Mouse (Mus musculus): Measurements from ENCODE around the gene Ppm1h.
"Not testable (repeated sequence)": the region's sequence is repeated elsewhere in the genome, so short reads cannot be mapped to it uniquely, and the experiment has no call there.

Gene Ppm1h

DNA sequence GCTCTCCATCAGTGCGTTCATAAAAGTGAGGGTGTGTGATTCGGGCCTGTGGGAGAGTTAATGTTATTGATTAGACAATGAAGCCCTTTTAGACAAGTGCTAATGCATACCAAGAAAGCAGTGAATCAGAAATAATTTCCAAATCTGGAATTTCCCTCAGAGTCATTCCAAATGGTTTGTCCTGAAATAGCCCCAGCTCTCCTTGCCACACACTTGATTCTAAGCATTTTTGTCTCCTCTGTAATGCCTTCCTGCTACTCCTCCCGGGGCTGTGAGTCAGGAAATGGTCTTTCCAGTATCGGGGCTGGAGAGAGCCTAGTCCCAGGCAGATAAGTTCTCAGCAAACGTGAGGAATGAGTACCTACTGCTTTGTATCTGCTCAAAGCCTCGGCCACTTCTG, 212.9 kb downstream of the Ppm1h start:
- in situ Hi-C loops (cut with MboI) = no loop called here

DNA sequence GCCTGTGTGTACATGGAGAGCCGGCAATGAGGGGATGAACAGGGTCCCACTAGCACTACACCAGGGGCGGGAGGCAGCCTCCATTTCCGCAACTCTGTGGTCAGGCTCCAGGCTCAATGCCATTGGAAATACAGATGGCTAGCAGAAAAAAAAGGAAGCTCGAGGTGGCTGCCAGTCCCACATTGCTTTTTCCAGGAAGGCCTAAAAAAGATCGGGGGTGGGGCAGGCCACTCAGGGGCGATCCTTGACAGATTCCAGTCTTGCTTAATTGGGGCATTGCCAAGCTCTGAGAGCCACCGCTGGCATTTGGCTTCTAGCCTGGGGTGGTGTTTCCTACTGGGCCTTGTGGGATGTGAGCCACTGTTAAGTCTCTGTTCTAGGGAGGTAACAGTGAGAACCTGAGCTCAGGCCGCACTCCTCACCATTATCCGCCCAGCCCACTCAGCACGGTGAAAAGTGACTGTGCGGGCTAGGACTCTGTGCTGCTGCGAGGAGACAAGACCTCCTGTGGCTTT, 216.1 kb downstream of the Ppm1h start:
- in situ Hi-C loops (cut with MboI) = no loop called here

DNA sequence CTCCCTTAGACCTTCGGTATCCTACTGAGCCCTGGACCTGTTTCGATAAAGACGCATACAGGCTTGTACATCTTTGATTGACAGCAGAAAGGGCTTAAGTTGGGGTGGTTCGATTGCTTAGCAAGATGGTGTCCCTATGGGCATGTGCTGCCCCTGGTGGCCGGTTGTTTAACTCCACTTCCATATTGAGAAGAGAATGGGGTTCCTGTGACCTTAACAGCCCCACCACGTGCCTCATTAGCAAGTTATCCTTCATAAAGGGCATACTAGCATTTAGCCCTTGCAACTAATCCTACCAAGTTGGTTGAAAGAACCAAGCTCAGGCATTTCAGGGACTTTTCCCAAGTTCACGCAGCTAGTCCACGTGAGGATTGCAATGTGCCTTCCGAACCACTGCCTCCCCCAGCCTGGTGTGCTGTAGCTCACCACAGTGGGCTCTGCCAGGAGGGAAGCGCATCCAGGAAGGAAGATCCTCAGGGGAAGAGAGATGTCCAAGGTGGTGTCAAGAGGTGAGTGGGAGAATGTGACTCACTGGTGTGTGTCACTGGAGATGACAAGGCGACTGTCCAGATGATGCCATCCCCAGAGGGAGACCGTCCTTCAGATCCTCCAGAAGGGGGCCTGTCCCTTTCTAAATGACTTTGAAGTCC, 216.7 kb downstream of the Ppm1h start:
- in situ Hi-C loops (cut with MboI) = no loop called here

DNA sequence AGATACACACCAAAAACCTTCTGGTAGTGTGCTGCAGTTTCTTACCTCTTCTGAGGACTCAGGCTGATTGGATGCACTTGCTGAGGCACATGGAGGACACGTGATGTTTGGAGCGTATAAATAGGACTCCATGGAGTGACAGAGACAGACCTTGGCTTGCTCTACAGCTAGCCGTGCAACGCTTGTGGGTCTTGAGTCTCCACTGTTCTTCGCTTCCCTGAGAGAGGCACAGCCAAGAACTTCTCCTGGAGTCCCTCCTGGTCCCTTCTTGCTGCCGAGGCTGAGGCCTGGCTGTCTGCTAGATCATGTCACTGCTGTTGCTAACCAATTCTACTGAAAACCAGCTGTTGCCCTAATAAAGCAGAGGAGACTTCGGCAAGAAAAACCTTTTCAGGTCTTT, 221.4 kb downstream of the Ppm1h start:
- in situ Hi-C loops (cut with MboI) = no loop called here

DNA sequence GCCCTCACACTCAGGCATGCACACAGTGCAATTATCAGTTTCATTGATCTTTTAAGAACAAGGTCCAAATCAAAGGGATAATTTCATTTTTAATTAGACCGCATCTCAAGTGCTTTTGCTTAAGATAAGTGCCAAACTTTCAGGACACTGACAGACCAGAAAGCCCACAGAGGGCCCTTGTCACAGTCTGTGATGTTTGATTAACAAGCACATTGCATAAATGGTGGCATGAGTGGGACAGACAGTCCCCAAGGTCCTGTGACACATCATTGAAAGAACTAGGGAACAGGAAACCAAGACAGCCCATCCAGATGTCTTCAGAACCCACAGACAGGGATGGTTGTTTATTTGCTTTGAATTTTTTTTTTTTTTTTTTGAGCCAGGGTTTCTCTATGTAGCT, 221.9 kb downstream of the Ppm1h start:
- in situ Hi-C loops (cut with MboI) = no loop called here

DNA sequence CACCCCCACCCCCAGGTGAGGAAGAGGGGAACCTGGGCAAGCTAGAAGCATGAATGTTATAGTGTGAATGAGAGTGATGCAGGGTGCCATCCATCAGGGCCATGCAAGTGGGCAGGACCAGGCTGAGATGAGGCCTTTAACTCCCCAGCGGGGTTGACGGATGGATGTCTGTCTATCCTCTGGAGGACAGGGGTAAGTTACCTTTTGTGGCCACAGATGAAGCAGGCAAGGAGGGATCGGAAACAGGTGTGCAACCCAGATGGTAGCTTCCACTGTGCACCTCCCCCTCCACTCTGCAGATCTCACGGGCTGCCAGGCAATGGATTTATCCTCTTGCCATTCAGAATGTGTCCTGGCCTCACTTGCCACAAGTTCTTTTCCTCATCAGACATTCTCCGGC, 222.8 kb downstream of the Ppm1h start:
- in situ Hi-C loops (cut with MboI) = no loop called here

DNA sequence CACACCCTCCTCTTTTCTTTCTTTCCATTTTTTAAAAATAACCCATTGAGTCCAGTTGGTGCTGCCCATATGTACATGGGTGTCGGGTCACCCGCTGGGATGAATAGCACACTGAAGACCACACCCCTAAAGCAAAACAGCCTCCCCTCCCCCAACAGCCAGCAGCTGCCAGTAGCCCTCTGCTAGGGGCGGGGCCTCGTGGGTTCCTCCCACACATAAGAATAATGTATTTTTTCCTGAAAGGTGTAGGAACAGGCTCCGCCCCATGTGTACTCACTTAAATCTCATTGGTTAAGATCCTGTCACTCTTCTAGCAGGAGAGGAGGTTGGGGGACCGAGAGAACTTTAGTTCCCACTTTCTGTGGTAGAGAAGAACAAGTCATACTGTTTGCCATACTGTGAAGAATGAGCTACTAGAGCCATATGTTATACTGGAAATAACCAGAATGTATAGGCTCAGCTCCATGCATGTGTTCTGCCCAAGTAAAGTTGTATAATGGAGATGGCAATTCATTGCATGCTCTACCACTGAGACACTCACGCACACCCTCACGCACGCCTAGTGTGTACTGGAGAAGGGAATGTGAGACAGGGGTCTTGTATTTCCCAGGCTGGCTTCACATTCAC, 231.0 kb downstream of the Ppm1h start:
- in situ Hi-C loops (cut with MboI) = no loop called here

DNA sequence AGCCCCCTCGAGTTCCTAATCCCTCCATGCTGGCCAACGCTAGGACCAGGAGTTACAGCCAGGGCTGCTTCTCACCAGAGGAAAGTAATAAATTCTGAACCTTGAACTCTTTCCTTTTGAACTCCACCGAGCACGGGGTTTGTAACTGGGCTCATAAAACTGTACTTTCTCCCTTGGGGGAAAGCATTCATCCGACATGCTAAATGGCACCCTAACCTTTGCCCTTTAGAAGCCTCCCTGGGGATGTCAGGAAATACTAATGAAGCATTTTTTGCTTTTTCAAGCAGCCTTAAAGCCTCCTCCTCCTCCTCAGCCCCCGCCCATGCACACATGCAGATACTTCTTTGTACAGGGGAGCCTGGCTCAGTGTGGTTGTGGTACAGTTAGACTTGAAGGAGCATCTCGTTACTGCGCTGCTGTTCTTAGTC, 232.2 kb downstream of the Ppm1h start:
- in situ Hi-C loops (cut with MboI) = no loop called here

DNA sequence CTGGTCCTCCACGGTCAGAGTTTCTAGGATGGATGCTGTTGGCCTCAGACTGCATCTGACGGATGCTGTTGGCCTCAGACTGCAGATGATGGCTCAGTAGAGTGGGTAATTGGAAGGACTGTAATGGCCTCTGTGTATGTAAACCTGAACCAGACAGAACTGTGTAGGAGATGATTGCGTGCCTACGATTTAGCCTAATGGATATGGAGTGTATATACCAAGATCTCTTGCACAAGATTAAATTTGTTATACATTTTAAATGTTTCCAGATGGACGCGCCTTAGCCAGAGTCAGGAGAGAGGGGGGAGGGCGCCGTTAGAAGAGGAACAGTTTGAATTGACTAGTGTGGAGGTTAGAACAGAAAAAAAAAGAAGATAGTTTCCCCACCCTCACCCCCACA, 233.1 kb downstream of the Ppm1h start:
- in situ Hi-C loops (cut with MboI) = no loop called here

DNA sequence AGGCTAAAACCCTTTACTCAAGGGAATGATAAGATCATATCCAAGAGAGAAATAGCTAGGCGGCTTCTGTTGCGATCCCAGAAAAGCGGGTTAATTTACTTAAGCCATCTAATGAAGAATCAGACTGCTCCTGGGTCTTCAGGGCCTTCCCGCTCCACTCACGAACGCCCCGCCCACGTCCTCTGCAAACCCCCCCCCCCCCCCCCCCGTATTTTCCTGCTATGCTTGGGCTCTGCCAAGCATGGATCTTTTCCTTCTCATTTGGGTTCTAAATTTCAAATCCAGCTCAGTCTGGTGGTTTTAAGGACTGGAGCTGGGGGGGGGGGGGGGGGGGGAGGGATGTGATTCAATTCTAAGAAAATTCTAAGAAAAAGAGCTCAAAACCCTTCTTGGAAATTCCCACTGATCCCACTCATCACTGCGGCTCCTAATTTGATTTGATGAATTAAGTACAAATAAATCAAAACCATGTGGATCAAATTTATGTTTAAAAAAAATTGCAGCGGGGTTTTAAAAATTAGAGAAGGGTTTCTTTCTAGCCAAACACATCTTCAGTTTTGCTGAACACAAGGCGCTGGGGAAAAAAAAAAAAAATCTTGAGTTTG, 233.6 kb downstream of the Ppm1h start:
- in situ Hi-C loops (cut with MboI) = no loop called here

DNA sequence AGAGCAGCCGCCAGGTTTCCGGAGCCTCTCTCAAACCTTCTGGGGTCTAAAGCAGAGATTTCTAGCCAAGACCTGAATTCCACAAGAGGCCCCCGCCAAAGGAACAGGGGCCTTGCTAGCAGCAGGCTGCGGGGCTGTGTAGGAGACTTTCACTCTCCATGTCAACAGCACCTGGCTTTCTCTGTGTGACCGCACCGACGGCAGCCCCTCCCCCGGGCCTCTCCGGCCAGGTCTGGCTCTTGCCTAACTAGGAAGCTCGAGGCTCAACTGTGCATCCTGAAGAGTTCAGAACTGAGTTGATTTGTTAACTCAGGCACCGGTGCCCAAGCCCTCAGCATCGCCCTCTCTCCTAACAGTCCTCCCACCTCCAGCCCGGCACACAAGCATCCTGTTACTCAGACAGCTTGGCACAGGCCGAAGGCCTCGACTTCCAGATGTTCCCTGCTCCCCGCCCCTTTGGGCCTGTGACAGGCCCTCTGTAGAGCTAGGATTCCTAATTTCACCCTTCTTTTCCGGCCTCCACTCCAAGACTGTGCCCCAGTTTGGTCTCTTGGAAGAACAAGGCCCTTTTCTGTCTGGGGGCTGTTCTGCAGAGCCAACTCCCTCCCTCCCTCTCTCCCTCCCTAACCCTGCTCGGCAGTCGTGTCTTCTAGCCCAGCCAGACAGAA, 234.3 kb downstream of the Ppm1h start:
- in situ Hi-C loops (cut with MboI) = no loop called here

DNA sequence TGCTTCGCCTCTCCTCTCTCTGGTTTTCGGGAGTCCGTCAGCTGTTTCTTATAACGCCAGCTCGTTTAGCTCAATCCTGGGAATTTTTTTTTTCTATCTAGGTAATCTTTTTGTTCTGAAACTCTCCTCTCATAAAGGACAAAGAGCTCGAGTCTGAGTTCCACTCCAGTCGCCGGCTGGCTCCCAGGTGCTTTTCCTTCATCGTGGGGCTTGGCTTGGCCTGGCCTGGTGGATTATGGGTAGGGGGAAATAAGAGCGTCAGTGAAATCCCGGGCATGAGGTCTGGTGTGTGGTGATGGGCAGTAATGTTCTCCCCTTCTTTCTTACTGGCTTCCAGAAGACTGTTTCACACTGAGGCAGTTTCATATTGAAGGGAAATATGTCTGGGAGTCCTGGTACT, 234.8 kb downstream of the Ppm1h start:
- in situ Hi-C loops (cut with MboI) = no loop called here

DNA sequence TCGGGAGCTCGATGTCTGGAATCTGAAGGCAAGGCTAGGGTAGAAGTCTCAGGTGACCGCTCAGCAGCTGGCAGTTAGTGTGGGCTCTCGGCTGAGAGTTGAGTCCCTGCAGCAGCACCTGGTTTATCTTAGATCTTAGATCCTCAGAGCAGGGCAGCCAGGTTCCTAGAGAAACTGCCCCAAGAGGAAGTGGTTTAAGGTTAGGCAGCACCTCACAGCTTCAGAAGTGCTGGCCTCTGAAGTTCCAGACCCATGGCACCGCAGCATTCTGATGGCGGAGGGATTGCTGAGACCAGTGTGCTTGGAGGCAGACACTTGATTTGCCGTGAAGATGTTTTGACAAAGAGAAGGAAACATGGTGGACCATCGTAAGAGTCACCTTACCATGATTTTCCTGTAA, 237.3 kb downstream of the Ppm1h start:
- in situ Hi-C loops (cut with MboI) = no loop called here

DNA sequence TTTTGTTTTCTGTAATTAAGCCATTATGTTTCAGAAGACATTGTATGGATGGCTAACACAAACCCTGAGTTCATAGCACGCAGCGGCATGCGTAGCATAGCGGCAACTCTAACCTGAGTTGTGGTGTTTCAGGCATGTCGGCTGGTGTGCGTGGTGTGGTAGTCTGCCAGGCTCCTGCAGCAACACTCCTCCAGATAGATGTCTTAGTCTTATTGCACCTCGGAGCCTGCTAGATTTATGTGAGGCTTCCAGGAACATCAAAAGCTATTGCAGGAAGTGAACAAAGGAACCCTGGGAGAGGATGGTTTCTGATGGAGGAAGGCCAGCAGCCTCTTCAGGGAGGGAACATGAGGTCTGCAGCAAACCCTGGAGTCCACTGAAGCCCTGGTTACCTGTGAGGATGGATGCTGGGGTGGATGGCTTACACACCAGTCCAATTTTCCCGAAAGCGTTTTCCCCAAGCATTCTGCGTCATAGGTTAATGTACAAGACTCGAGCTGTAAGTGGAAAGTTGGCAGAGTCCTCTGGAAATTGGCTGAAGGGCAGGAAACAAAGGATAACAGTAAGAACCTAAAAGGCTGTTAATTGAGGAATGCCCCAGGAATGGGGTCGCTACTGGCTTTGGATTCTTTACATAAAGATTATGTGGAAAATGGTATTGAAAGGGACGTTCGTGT, 239.2 kb downstream of the Ppm1h start:
- in situ Hi-C loops (cut with MboI) = no loop called here

DNA sequence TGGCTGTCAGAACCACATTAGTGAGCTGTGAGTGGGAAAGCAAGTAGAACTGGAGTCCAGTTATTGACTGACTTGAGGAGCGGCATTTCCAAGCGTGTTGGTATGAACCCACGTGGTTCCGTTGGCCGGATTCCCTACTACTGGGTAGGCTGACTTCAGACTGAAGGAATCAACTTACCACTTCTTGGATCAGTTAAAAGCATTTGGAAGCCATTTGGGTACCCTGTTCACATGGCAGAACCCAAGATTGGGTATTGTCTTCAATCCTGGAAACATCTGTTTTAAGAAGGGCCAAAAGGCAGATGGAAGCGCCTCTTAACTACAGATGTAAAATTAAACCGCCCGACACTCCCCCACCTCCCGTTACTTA, 239.7 kb downstream of the Ppm1h start:
- in situ Hi-C loops (cut with MboI) = no loop called here

DNA sequence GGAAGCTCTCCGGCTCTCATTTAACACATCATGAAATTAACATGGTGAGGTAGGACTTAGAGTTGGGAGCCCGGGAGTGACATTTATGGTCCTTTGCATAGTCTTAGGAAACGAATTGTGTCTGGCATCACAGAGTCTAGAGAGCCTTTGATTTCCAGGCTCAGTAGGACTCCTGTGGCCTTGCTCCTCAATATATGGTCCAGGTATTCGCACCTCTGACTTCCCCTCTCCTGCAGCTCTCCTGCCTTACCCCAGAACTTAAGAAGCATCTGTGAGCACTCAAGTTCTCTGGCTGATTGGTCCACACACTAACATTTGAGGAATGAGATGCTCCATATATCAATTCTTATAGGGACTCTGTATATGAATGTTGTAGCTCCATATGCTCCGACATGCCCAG, 240.2 kb downstream of the Ppm1h start:
- in situ Hi-C loops (cut with MboI) = no loop called here

DNA sequence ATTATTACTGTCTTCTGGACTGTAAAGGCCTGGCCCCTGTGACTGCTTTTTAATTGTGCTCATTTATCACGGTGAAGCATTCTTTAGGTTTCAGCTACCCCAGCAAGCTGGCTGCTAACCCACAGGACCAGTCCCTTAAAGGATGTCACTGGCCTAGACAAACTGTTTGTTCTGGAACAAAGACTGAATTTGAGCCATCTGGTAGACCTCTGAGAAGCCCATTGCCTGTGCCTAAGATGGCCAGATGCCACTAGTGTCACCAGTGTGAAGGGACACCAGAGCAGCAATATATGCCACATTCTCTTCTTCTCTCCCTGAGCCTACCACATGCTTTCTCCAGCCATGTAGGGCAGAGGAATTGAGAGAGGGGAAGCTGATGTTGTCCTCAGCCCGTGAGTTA, 240.9 kb downstream of the Ppm1h start:
- in situ Hi-C loops (cut with MboI) = no loop called here

DNA sequence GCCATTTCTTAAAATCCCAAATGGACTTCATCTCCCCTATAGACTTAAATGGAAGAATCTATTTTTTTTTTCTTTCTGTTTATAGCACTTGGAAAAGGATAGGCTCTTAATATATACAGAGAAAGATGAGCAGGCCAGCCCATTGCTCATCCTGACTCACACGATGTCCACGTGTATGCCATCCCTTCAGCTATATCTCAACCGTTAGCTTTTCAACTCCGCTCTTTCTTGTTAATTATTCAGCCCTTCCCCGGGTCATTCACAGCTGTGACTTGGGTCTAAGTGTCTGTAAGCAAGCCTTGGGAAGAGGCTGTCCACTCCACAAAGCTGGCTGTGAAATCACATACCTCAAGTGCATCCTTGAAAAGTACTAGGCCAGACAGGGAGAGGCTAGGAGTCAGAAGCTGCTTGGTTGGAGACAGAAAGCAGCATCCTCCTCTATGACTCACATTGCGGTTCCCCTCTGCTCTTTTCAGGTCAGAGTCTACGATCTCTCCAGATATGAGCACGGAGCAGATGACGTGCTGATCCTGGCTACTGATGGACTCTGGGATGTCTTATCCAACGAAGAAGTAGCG, 241.7 kb downstream of the Ppm1h start:
- in situ Hi-C loops (cut with MboI) = no loop called here

DNA sequence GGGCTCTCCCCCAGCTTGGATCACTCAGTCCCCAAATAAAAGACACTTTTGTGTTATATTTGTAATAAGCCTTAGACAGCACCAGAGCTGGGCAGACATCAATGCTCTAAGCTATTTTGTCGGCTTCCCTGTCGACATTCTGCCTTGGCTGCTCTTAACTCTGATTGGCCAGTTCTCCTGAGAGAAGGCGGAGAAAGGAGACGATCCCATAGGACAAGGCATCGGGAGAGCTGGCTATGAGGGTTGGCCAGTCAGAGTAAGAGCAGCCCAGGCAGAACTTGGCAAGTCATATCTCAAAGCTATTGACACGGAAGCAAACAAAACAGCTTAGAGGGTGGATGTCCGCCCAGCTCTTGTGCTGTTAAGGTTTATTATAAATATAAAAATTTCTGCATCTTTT, 243.7 kb downstream of the Ppm1h start:
- in situ Hi-C loops (cut with MboI) = no loop called here

DNA sequence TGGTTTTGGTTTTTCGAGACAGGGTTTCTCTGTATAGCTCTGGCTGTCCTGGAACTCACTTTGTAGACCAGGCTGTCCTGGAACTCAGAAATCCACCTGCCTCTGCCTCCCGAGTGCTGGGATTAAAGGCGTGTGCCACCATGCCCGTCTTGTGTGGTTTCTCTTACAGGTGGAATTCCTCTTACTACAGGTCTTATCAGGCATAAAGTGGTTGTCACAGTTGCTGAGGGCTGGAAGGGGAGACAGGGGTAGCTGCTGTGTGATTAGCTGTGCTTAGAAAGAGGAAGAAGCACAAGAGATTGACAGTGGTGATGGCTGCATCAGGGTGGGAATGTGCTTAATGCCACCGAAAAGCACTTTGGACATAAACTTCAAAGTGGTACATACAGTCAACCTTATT, 246.0 kb downstream of the Ppm1h start:
- in situ Hi-C loops (cut with MboI) = not testable (repeated sequence)

DNA sequence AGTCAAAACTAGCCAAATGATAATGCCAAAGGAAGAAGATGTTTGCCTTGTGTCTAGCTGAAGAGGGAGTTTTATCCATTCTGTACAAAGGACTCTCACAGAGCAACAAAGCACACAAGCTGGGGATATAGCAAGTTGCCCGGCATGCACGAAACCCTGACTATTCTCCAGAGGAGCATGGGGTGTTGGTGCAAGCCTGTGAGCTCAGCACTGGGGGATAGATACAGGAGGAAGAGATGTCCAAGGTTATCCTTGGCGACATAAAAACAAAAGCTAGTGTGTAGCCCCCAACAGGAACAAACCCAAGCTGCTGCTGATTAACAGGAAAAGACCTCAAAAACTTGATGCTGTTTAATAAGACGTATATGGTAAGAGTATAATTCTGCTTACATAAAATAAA, 247.7 kb downstream of the Ppm1h start:
- in situ Hi-C loops (cut with MboI) = no loop called here

DNA sequence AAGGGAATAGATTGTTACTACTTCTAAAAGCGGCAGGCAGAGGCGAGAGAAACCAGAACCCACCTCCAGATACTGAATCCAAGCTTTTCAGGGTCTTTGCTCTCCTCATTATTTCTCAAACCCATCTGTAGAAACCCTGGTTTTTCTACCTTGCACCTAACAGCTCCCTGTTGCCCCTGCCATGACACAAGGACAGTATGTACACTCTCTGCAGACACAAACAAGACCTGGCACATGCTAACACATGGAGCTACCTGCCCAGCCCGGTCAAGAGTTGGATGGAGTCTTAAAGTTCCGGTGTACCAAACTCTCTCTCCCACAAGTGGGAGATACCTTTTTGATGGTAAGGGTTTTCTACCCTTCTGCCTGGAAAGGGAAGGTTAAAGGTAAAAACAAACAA, 252.0 kb downstream of the Ppm1h start:
- in situ Hi-C loops (cut with MboI) = no loop called here
